Mouse (Mus musculus) megakaryocyte, adult 5-6 weeks (primary cell): Measurements from ENCODE around the gene Islr2. TPM values are rescaled to one million over a fixed set of nuclear protein-coding genes. Genes with fewer than 3 reads are reported as not detected.

Source experiments
- ATAC-seq: 2 replicates; pipeline ENCODE4 v1.8.0; 2016; ENCODE audit warnings: mild to moderate bottlenecking, inconsistent platforms; ENCODE audit not compliant: poor library complexity, severe bottlenecking
- total RNA-seq, 2 experiments: library from RNA; stranded (forward) in 1 of 2; stranded (reverse) in 1 of 2; fragments of 153-499, 151-499 nt in 1 of 2; fragments of 221-1000, 200-1000 nt in 1 of 2; gene quantifications; 2 replicates each; pipeline versions ENCODE4 v1.2.3 to v1.2.4; 2015 to 2017

Islr2 gene
- total RNA-seq, 2 experiments from 2014 or later, result not detected

DNA sequence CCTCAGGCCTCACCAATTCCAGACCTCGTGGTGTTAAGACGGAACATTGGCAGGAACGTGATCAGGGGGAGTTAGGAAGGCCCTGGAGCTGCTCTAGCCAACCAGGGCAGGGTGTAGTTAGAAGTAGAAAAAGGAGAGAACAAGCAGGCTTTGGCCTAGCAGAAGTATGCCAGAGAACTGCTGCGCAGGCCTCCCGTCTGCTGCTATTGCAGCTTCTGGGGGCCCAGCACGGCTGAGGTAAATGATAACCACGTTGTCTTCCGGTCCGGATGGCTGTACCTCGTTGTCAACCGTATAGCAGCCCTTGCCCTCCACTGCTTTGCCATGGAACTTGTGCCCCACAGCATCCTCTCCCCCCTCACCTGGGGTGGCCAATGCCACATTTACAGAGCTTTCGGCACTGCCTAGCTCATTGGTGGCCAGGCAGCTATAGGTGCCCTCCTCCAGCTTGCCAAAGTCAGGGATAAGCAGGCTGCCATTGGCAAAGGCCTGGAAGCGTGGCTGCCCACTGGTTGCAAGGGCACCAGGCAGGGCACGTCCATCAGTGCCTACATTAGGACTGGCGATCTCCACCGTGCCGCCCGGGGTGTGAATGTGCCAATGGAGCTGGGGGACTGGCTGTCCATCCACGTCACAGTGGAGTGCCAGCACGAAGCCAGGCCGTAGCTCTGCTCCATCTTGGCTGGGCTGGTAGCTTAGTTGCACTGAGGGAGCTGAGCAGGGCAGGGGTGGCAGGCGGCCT is 47.1 kb downstream of the Islr2 start:
- ATAC-seq, result no peak

DNA sequence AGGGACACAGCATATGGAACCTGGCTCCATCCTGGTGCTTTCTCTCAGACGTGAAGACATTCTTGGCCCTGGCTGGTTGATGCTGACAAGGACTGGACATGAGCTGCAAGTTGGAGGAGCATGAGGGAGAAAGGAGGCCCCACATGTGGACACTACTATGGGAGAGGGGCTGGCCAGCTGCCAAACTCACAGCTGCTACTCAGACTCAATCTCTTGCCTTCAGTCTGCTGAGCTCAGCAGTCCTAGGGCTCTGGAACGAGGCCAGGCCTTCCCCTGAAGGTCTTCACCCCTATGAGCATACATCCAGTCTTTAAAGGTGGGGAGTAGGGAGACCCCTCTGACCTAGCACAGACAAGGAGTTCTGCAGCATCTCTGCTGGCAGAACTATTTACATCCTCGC is 48.8 kb downstream of the Islr2 start:
- no peak for ATAC-seq

DNA sequence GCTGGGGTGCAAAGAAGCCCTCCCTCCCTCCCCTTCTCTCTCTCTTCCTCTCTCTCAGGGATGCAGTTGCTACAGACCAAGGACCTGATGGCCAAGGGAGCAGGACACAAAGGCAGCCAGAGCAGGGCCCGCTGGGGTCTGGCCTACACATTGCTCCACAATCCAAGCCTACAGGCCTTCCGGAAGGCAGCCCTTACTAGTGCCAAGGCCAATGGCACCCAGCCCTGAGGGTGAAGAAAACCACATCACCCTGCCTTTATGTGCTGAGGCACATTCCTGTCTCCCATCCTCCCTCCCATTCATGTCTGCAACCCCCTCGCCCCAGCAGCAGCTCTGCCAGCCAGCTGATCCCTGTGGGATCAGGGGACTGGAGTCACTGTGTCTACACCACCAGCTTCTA is 51.0 kb downstream of the Islr2 start:
- ATAC-seq, result no peak

DNA sequence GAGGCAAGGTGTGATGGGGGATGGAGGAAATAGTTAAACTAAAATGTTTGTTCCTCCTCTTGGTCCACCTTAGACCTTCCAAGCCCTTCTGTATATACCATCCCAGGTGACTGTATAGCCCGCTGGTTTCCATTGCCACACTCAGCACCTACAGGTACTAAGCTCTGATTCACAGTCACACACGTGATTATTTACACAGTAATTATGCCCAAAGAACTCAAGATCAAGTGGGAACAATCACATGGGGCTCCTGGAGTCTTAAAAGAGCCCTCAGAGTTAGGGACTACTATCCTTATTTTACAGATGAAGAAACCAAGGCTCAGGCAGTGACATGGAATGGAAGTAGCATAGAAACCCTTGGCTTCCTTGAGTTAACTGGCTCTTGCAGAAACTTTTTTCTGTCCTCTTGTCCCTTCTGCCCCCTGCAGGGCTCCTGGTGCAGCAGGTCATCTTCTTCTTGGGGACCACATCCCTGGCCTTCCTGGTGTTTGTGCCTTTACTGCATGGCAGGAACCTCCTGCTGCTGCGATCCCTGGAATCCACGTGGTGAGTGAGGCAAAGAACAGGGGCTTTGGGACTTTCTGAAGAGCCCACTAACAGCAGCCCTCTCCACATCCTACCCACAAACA is 53.3 kb downstream of the Islr2 start:
- ATAC-seq, result no peak

DNA sequence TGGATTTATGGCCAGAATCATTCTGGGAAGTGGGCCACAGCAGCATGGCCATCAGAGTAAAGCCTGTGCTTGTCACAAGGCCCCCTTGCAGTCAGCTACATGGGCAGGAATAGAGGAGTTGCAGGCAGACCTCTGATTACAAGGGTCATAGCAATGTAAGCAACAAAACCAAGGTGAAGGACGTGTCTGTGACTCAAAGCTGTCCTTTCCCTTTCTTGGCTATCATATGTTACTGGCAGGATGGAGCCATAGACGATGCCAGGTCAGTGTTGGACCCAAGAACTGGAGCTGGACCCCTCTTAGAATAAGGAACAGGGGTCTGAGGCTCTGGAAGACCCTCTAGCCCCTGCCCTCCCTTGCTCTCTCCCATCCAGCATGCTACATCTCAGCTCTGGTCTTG is 55.3 kb downstream of the Islr2 start:
- no peak for ATAC-seq

Other genes with a start within 250 kb of the Islr2 start
- gene Cyp11a1, start 197.9 kb downstream of the Islr2 start, total RNA-seq (2015), result 9.2 and 10.5 TPM in 2 replicates
- 8.3 and 9.7 TPM in 2 replicates for gene Cyp11a1, start 197.9 kb downstream of the Islr2 start, total RNA-seq (2017)
- gene Stra6, start 140.5 kb downstream of the Islr2 start, total RNA-seq (2015), result not detected in 2 replicates
- gene Stra6, start 140.5 kb downstream of the Islr2 start, total RNA-seq (2017), result not detected in 2 replicates
- gene Ccdc33, start 85.5 kb downstream of the Islr2 start, total RNA-seq (2015), result not detected in 2 replicates
- not detected in 2 replicates for gene Ccdc33, start 85.5 kb downstream of the Islr2 start, total RNA-seq (2017)
- 0.16 and 0.33 TPM in 2 replicates for gene Islr, start within 50 bp of the Islr2 start, total RNA-seq (2015)
- gene Islr, start within 50 bp of the Islr2 start, total RNA-seq (2017), result not detected in 2 replicates
- gene Pml, start 45.5 kb upstream of the Islr2 start, total RNA-seq (2015), result 37.7 and 41.3 TPM in 2 replicates
- 15.5 and 17.4 TPM in 2 replicates for gene Pml, start 45.5 kb upstream of the Islr2 start, total RNA-seq (2017)
- gene Stoml1, start 48.8 kb upstream of the Islr2 start, total RNA-seq (2015), result 5.8 and 6.1 TPM in 2 replicates
- 9.4 and 11.9 TPM in 2 replicates for gene Stoml1, start 48.8 kb upstream of the Islr2 start, total RNA-seq (2017)
- 0.05 and 0.11 TPM in 2 replicates for gene Loxl1, start 108.9 kb upstream of the Islr2 start, total RNA-seq (2015)
- gene Loxl1, start 108.9 kb upstream of the Islr2 start, total RNA-seq (2017), result not detected in 2 replicates
- gene Tbc1d21, start 166.1 kb upstream of the Islr2 start, total RNA-seq (2015), result not detected in 2 replicates
- gene Tbc1d21, start 166.1 kb upstream of the Islr2 start, total RNA-seq (2017), result not detected in 2 replicates